Mouse (Mus musculus): ENCODE results near the gene Snx33.
"Not testable (repeated sequence)": the region's sequence is repeated elsewhere in the genome, so short reads cannot be mapped to it uniquely, and the experiment has no call there.

Gene Snx33

GRCm38 (mm10) chr9:56928041-56928811, at the start of gene Snx33:
TSS of gene Snx33 (minus strand) at chr9:56928371.
- peak; percentile 92 to 93 for DNase-seq

- no peak for DNase-seq
Measured at GRCm38 (mm10) chr9:56975199-56975598, 47.0 kb upstream of the Snx33 start.

GRCm38 (mm10) chr9:56973960-56974524, 45.9 kb upstream of the Snx33 start:
- no peak for DNase-seq

GRCm38 (mm10) chr9:56970158-56970557, 42.0 kb upstream of the Snx33 start:
- DNase-seq, result no peak

GRCm38 (mm10) chr9:56961591-56961990, 33.4 kb upstream of the Snx33 start:
- DNase-seq, result no peak

- no peak for DNase-seq
Measured at GRCm38 (mm10) chr9:56958689-56959088, 30.5 kb upstream of the Snx33 start.

GRCm38 (mm10) chr9:56956966-56957675, 28.9 kb upstream of the Snx33 start:
- DNase-seq, result no peak

- DNase-seq, result no peak
Measured at GRCm38 (mm10) chr9:56953562-56953961, 25.4 kb upstream of the Snx33 start.

- DNase-seq, result peak; percentile 95 to 96
Measured at GRCm38 (mm10) chr9:56950414-56951400, 22.5 kb upstream of the Snx33 start, which contains the start of gene Snupn. TSS of gene Snupn (plus strand) at chr9:56950878.

GRCm38 (mm10) chr9:56949767-56950166, 21.6 kb upstream of the Snx33 start:
- peak in 1 of 2 experiments; percentile 18 for DNase-seq

- DNase-seq, result not testable (repeated sequence)
Measured at GRCm38 (mm10) chr9:56948699-56949098, 20.5 kb upstream of the Snx33 start.

GRCm38 (mm10) chr9:56947481-56947880, 19.3 kb upstream of the Snx33 start:
- DNase-seq, result peak; percentile 71 to 75

GRCm38 (mm10) chr9:56938374-56938773, 10.2 kb upstream of the Snx33 start:
- DNase-seq, result no peak

GRCm38 (mm10) chr9:56937223-56938160, 9.3 kb upstream of the Snx33 start, which contains the start of gene Imp3:
TSS of gene Imp3 (plus strand) at chr9:56937475.
- peak; percentile 92 to 93 for DNase-seq

- DNase-seq, result peak in 1 of 2 experiments; percentile 27
Measured at GRCm38 (mm10) chr9:56936861-56937222, 8.7 kb upstream of the Snx33 start.

- no peak for DNase-seq
Measured at GRCm38 (mm10) chr9:56930556-56930955, 2.4 kb upstream of the Snx33 start.

GRCm38 (mm10) chr9:56929496-56929895, 1.3 kb upstream of the Snx33 start:
- no peak for DNase-seq

- DNase-seq, result no peak
Measured at GRCm38 (mm10) chr9:56927191-56928012, 769 bp downstream of the Snx33 start.

- no peak for DNase-seq
Measured at GRCm38 (mm10) chr9:56926387-56926786, 1.8 kb downstream of the Snx33 start.

- no peak for DNase-seq
Measured at GRCm38 (mm10) chr9:56926025-56926360, 2.2 kb downstream of the Snx33 start.

Data from cerebellum, postnatal 14 days (tissue).